Mouse (Mus musculus): Measurements from ENCODE around the gene Fbxo47. TPM values are rescaled to one million over a fixed set of nuclear protein-coding genes. Genes with fewer than 3 reads are reported as not detected.

Gene Fbxo47
- total RNA-seq, 2 experiments from 2014 or later, result 1.5 to 2.1 TPM

DNA sequence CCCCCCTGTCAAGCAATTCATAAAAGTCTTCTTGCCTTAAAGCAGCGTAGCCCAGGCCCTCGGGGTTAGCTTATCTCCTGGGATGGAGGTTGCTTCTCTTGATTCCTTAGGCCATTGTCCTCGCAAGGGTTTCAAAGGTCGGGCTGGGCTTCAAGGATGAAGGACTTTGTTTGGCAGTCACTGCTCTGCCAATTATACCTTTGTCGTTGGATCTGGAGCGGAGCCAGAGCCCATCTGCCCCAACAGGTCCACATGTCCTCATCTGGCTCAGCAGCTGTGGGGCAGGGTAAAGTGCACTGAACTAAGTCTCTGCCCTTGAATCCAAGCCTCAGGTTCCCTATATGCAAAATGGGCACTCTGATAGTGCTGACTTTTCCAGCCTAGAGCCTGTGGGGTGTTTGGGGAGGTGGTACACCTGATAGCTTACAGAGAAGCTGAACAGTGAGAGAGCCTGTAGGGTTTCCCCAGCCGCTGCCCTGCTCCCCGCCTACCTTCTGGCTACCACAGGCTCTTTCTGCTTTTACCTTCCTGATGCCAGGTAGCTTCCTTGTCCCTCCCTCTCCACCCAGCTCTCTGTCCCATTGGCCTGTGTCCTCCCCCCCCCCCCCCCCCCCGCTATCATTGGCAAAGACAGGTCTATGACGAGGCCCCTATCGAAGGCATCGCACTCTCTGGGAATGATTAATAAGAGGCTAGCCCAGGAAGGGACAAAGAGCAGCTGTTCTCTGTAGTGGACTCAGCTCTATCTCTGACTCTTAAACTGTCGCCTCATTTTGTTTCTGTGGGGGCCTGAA lies 72.2 kb downstream of the Fbxo47 start:
- DNase-seq, result no peak

DNA sequence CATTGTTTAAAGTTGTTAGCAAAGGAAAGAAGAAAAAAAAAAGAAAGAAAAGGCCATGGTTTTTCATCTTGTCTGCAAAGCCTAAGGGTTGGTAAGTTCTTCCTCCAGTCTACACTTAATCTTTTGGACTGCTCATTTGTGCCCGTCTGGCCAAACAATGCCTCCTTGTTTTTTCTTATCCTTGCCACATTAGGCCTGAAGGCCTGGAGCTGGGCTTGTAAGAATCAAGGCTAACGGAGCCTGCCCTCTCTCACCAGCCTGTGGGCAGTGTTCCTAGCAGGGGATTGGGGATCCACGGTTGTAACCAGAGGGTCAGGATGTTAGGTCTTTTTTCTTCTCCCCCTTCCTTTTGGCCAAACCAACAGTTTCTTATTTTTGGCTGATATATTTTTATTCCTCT lies 73.0 kb downstream of the Fbxo47 start:
- DNase-seq, result no peak

DNA sequence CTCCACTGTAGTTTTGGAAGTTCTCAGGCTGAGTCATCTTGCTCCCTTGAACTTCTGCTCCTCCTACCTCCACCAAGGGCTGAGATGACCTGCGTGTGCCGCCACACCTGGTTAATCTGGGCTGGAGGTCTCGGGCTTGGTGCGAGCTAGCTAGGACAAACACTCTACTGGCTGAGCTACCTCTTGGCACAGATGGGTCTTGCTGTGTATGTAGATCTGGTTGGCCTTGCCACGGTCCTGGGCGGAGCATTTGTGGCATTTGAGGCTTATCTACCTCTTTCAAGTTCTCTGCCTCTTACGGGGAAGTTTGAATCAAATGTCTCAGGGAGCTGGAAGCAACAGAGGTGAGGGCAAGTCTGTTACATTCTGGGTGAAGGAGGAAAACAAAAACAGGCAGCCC lies 73.6 kb downstream of the Fbxo47 start:
- no peak for DNase-seq

DNA sequence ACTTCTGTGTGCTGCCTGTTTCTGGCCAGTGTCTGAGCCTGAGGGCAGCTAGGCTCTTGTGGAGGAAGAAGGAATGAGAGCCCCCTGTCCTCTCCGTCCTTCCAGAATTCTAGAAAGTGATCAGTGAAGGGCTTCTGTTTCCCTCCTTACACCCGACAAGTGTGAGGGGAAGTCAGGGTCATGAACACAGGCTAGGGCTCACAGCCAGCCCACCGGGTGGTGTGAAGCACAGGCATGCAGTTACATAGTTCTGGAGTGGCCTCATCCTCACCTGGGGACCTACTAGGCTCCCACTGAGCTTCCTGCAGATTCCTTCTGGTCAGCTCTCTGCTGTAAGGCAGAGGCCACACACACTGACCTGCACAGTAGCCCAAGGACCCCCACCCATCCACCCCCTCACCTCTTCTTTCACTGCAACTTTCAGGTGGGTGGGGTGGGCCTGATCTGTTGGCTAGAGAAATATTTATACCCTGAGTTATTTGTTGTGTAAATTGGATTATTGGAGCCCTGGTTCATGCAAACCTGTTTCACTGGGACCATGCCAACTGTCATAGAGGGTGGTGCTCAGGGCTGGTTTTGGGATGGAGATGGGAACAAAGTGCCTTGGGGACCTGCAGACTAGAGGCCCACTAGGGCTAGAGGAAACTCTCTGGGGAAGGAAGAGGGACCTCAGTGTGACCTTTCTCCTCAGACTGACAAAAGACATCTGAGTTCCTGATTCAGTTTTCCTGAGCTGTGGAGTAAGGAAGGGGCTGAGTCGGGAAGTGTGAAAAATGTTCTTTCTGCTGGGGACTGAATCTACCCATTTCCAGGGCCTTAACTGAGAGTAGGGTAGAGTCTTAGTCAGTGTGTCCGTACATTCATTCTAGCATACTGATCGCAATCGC lies 74.5 kb downstream of the Fbxo47 start:
- no peak for DNase-seq

DNA sequence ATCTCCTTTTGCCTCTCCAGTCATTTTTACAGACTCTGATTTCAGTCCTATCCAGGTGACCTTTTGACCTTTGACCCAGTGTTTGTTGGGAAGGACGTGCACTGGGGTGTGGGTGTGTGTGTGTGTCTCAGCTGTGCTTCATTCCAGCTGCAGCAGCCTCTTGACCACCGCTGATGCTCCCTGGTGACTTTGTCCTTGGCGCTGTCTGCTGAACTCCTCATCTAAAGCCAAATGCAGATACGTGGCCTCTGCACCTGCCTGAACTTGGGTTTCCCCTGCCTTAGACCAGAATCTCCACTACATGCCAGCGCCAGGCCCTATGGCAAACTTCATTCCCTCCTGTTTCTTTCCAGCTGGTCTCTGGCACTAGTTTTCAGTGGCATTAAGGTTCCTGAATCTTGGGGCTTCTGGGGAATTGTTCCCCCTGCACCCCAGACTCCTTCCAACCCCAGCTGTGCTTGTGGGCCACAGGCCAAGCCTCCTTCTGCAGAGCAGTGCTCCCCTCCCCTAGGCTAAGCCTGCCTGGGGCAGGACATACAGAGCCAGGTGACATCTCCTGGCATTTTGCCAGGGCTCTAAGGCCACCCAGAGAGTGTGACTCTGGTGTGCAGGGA lies 75.2 kb downstream of the Fbxo47 start:
- no peak for DNase-seq

DNA sequence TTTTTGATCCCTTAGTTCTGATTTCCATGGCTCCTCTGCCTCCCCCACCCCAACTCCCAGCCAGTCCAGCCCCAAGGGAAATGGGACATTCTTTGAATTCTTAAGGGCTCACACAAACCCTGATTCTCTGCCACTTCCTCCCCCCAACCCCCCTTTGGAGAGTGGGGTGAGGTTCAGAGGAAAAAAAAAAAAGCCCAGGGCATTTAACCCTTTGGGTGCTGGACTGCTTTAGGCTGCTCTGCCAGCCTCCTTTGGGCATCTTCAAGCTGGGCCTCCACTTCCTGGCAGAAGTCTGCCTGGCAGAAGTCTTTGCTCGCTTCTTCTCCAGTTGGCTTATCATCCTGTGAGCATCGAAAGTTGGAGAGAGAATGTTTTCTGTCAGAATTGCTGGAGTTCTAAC lies 75.9 kb downstream of the Fbxo47 start:
- DNase-seq, result no peak

DNA sequence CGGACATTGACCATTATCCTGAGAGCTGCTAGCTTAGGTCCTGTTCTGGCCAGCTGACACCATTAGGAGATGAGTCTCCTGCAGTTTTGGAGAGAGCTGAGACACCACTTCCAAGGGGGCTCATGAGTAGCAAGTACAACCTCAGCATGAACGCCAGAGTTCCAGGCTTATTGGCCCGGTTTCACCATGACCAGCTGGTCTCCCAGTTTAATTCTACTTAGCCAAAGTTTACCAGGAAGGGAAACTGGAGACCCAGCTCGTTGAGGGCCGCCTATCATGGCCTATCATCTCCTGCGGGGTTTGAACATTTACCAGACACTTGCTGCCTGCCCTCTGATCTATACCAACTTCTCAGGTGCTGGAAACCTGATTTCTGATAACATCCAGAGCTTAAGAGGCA lies 76.3 kb downstream of the Fbxo47 start:
- no peak for DNase-seq

DNA sequence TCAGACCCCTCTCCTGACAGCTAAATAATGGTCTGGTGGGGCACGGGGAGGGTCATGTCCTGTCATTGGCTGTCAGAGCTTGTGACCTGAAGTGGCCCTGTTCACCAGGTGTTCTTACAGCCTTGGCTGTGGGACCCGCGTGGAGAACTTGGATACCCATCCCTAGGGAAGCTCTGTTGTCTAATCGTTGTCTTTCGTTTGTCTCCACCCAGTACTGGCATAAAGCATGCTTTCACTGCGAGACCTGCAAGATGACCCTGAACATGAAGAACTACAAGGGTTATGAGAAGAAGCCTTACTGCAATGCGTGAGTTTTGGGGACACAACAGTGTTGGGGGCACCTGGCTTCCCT lies 77.4 kb downstream of the Fbxo47 start:
- no peak for DNase-seq

DNA sequence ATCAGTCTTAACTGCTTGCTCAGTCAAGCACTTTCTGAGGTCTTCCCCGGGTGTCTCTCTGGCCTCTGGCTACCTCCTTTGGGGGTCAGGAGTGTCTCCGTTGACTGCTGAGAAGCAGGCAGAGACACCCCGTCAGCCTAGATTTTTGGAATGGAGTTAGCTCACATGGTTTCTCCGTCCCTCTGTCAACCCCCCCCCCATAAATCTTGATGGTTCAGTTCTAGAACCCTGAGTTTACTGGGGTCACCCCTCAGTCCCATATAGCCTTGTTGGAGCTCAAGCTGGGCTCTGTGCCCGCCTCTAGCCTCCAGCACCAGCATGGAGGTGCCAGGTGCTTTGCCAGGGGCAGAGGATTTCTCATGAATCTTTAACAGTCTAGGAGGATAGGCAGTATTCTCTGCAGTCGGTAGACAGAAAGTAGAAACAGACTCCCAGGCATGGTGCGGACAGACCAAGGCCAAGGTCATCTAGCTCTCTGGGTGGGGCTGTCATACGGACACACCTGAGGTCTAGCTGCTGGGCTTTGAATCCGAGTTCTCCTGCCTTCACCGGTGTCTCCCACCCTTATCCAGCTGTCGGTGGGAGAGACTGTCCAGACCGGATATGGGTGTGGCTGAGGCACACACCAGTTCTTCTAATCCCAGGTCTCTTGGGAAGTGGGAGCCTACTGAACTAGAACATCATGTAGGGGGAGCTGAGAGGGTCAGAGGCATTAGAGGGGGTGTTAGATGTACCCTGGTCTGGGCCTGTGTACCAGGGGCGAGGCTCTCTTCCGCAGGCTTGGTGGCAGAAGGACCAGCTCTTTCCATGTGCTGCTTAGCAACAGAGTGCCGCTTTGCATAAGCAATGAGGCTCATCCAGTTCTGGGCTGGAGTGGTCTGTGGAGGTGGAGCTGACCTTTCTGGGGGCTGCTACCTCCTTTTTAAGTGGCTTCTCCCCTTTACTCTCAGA lies 78.0 kb downstream of the Fbxo47 start:
- no peak for DNase-seq

DNA sequence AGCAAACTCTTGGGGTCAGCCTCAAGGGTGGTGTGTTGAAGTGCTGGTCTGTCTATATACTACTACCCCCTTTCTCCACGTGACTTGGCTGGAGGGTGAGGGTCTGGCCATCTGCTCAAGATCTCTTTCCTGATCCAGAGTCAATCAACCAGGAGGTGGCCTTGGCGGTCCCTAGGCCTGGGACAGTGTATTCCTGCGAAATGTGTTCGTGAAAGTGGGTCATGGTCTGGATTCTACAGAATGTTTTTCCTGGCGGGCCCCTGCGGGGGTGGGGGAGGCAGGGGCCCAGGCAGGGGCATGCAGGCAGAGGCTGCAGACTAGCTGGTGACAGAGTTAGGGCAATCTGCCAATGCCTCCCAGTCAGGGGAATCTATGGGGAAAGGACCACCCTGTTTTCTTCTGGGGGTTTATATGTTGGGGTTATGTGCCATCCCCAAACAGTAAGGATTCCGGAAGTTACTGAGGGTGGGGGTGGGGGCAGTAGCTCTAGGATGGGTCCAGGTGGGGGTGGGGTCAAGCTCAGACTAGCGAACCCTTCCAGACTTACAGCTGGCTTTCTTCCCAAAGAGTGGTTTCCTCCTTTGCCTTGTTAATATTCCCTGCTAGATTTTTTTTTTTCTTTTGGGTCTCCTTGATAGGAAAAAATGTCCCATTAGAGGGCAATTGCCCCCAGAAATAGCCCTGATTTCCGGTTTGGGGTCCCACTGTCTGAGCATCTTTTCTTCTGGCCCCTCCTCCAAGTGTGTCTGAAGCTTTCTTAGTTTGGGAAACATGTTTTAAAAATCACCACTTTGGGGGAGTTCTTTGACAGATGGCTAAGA lies 78.9 kb downstream of the Fbxo47 start:
- DNase-seq, result no peak

DNA sequence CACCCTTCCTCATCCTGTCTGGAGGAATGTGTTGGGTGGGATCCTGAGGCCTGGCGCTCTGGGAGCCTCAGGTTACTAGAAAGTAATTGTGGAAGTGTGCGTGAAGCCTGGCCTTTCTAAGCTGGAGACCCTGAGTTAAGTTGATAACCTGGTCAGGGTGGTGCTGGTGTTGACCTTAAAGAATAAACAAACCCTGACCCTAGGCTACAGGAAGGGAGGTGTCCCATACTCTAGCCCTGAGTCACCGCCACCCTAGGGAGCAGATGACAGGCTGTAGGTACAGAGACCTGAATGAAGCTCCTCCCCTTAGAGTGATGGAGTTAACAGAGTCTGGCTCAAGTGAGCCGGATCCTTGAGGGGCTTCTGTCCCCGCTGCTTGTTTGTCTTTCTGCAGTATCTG lies 80.1 kb downstream of the Fbxo47 start:
- DNase-seq, result no peak

Other genes starting within 250 kb of the Fbxo47 start
- 100 to 1,000 TPM; 105 to 110 TPM for gene Mllt6, start 220.7 kb downstream of the Fbxo47 start, total RNA-seq (2021)
- 10 to 100 TPM; 52.8 to 58.2 TPM for gene Cisd3, start 198.3 kb downstream of the Fbxo47 start, total RNA-seq (2021)
- 10 to 100 TPM; 23.5 to 30.6 TPM for gene Pcgf2, start 183.7 kb downstream of the Fbxo47 start, total RNA-seq (2021)
- gene Psmb3, start 180.8 kb downstream of the Fbxo47 start, total RNA-seq (2021), result 100 to 1,000 TPM; 125 to 129 TPM
- 100 to 1,000 TPM; 109 to 112 TPM for gene Pip4k2b, start 139.4 kb downstream of the Fbxo47 start, total RNA-seq (2021)
- gene Cwc25, start 117.6 kb downstream of the Fbxo47 start, total RNA-seq (2021), result 10 to 100 TPM; 19.5 to 19.8 TPM
- 1 to 10 TPM in 1 of 2 experiments, under 1 TPM in 1; 0.60 to 1.3 TPM for gene 1700001P01Rik, start 108.2 kb downstream of the Fbxo47 start, total RNA-seq (2021)
- gene Rpl23, start 101.7 kb downstream of the Fbxo47 start, total RNA-seq (2021), result 100 to 1,000 TPM; 355 TPM
- 10 to 100 TPM; 98.0 to 98.2 TPM for gene Lasp1, start 85.2 kb downstream of the Fbxo47 start, total RNA-seq (2021)
- gene B230217C12Rik, start 43.4 kb downstream of the Fbxo47 start, total RNA-seq (2021), result 10 to 100 TPM; 67.5 to 68.4 TPM
- gene Plxdc1, start 102.3 kb upstream of the Fbxo47 start, total RNA-seq (2021), result 10 to 100 TPM in 1 of 2 experiments, 1 to 10 TPM in 1; 8.2 to 10.0 TPM
- 1 to 10 TPM; 1.0 to 1.1 TPM for gene Arl5c, start 112.0 kb upstream of the Fbxo47 start, total RNA-seq (2021)
- gene Cacnb1, start 138.9 kb upstream of the Fbxo47 start, total RNA-seq (2021), result 100 to 1,000 TPM; 135 TPM
- gene Rpl19, start 142.6 kb upstream of the Fbxo47 start, total RNA-seq (2021), result 100 to 1,000 TPM; 586 to 604 TPM
- 10 to 100 TPM; 46.5 to 56.2 TPM for gene Stac2, start 169.3 kb upstream of the Fbxo47 start, total RNA-seq (2021)

Data from layer of hippocampus, postnatal 36 days (tissue).